Mouse (Mus musculus) heart, embryonic 10.5 days (tissue): Measurements from ENCODE around the gene Tmprss13. TPM values are rescaled to one million over a fixed set of nuclear protein-coding genes. Genes with fewer than 3 reads are reported as not detected.
A peak's percentile ranks its signal among the peaks of the same experiment; 100 is the strongest.

Experiments
- DNase-seq: peaks from one replicate; pipeline ENCODE4 v3.0.0-alpha.2; 2017; ENCODE audit warnings: low spot score
- H3K27ac ChIP-seq: fragments of 300-500 bp; sonication (generic); 2 replicates; pipeline ENCODE4 v1.5.1; 2016; ENCODE audit warnings: mild to moderate bottlenecking
- H3K27me3 ChIP-seq: fragments of 300-500 bp; sonication (generic); 2 replicates; pipeline ENCODE4 v1.6.1; 2016; ENCODE audit warnings: mild to moderate bottlenecking; ENCODE audit not compliant: poor library complexity, insufficient read depth, severe bottlenecking
- H3K36me3 ChIP-seq: fragments of 300-500 bp; sonication (generic); 2 replicates; pipeline ENCODE4 v1.6.1; 2016; ENCODE audit warnings: mild to moderate bottlenecking, moderate library complexity
- H3K4me1 ChIP-seq: fragments of 300-500 bp; sonication (generic); 2 replicates; pipeline ENCODE4 v1.6.1; 2016; ENCODE audit warnings: mild to moderate bottlenecking
- H3K4me3 ChIP-seq: fragments of 300-500 bp; sonication (generic); 2 replicates; pipeline ENCODE4 v1.5.1; 2016; ENCODE audit warnings: mild to moderate bottlenecking, moderate library complexity
- H3K9me3 ChIP-seq: fragments of 300-500 bp; sonication (generic); 2 replicates; pipeline ENCODE4 v1.6.1; 2016; ENCODE audit warnings: mild to moderate bottlenecking, moderate library complexity
- WGBS: fragments of 180-500 bp; shearing (Covaris S2); methylation state at CpG from one replicate; pipeline ENCODE4 v1.1.7; 2016; 5-methylcytosine and 5-hydroxymethylcytosine counted together
- polyA plus RNA-seq: library from polyadenylated mRNA; unstranded; fragments of >200 nt; fragmentation: Nextera tagmentation; extraction: Ambion mirVana; gene quantifications from 2 replicates; pipeline ENCODE4 v1.2.1, GENCODE M21; 2016

Gene Tmprss13
- 0.23 and 0.29 TPM in 2 replicates for polyA plus RNA-seq

DNA sequence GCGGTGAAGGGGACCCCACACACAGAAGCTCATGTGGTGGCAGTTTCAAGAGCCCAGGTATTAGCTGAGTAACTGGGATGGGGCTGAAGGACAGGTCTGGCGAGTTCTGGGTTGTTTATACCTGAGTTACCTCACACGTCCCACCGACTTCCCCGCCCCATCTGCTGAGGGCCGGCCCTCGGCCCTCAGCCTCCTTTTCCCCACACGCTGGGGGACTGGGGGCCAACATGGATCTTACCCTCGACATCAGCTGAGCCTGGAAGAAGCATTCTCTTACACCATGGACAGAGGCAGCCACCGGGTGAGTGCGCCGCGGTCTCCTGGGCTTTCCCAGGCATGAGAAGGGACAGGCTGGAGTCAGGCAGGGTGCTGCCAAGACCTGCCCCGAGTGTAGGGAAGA is at the start of gene Tmprss13:
Tmprss13 (plus strand) TSS at position 246 of the 400 bp plus-strand sequence.
- DNase-seq, result no peak

DNA sequence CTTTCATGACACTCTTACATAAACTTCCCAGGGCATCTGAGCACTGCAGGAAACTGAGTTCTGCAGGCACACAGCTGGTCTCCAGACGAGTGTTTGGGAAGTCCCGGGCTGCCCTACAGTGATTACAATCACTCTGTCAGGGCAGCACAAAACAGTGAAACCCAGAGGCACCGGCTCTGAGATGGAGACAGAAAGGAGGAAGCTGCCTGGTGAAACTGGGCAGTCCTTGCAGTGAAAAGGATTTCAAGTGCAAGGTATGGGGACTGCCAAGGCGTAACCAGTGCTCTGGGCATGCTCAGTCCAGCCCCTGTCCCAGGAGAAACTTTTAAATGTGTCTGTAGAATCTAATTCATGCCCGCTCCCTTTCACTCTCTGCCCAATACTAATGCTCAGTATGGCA is 46.7 kb upstream of the Tmprss13 start:
- Histone ChIP-seq H3K36me3 (no peaks in the 10 kb centered on the region), H3K4me1 (peaks cover 7% of the 10 kb centered on the region; the same call in 1 of the 2 replicates), H3K27ac (no peak overlapping the region), H3K4me3 (no peak overlapping the region), H3K27me3 (peaks cover 60% of the 10 kb centered on the region), H3K9me3 (no peaks in the 10 kb centered on the region)
- WGBS, result 44% methylated on average over 5 of the region's 5 CpGs
- no peak for DNase-seq

More for the DNA sequence above, at the start of gene Tmprss13:
- H3K4me3 ChIP-seq, result no peak within 1 kb of the TSS
- no peaks in the 10 kb centered on the region for H3K9me3 ChIP-seq
- H3K27ac ChIP-seq, result no peak within 1 kb of the TSS
- H3K4me1 ChIP-seq, result no peaks in the 10 kb centered on the region
- H3K36me3 ChIP-seq, result no peaks in the 10 kb centered on the region
- 20% methylated on average over 14 of the region's 14 CpGs for WGBS
- H3K27me3 ChIP-seq, result peaks cover 80% of the 10 kb centered on the region

GRCm38 (mm10) chr9:45274218-45274617 is 44.7 kb upstream of the Tmprss13 start:
- no peaks in the 10 kb centered on the region for H3K9me3 ChIP-seq
- DNase-seq, result no peak
- H3K27me3 ChIP-seq, result peaks cover 40% of the 10 kb centered on the region
- no peak overlapping the region for H3K4me3 ChIP-seq
- no peak overlapping the region for H3K27ac ChIP-seq
- 0 out of 2 replicates have a peak, but pooled peaks cover under 1% of the 10 kb centered on the region for H3K4me1 ChIP-seq
- no peaks in the 10 kb centered on the region for H3K36me3 ChIP-seq
- WGBS, result 74% methylated on average over 4 of the region's 4 CpGs

- H3K36me3 ChIP-seq, result no peaks in the 10 kb centered on the region
- peaks cover 36% of the 10 kb centered on the region for H3K27me3 ChIP-seq
- H3K4me1 ChIP-seq, result no peaks in the 10 kb centered on the region
- 78% methylated on average over 2 of the region's 2 CpGs for WGBS
- no peaks in the 10 kb centered on the region for H3K9me3 ChIP-seq
- no peak for DNase-seq
- H3K27ac ChIP-seq, result no peak overlapping the region
- no peak overlapping the region for H3K4me3 ChIP-seq
Measured at GRCm38 (mm10) chr9:45274635-45275034, 44.3 kb upstream of the Tmprss13 start.

GRCm38 (mm10) chr9:45280059-45280458 is 38.8 kb upstream of the Tmprss13 start:
- no peak for DNase-seq
- 78% methylated on average over 3 of the region's 3 CpGs for WGBS

DNA sequence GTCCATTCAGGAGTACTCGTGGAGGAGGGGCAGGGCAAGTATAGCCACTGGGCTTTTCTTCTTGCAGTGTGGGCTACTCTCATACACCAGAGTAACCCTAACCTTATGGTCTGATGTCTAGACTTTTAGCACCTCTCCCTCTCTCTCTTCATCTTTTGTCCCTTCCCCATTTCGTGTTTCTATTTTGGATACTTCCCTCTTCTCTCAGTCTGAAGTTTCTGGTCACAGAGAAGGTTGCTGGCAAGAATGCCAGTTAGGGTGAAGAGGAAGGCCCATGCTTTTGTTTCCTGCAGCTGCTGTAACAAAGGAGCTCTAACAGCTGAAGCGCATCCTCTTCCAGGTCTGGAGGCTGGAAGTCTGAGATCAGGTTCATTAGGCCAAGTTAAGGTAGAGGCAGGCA is 38.0 kb upstream of the Tmprss13 start:
- Histone ChIP-seq H3K4me3 (no peak overlapping the region), H3K4me1 (no peaks in the 10 kb centered on the region), H3K9me3 (no peaks in the 10 kb centered on the region), H3K27ac (no peak overlapping the region), H3K36me3 (no peaks in the 10 kb centered on the region), H3K27me3 (peaks cover 16% of the 10 kb centered on the region; the same call in 1 of the 2 replicates)
- 78% methylated on average over 3 of the region's 3 CpGs for WGBS
- DNase-seq, result no peak

More at GRCm38 (mm10) chr9:45280059-45280458, 38.8 kb upstream of the Tmprss13 start:
- Histone ChIP-seq H3K4me3 (no peak overlapping the region), H3K27ac (no peak overlapping the region), H3K9me3 (no peaks in the 10 kb centered on the region), H3K36me3 (no peaks in the 10 kb centered on the region), H3K4me1 (no peaks in the 10 kb centered on the region), H3K27me3 (peaks cover 16% of the 10 kb centered on the region; the same call in 1 of the 2 replicates)

GRCm38 (mm10) chr9:45282466-45282865 is 36.4 kb upstream of the Tmprss13 start:
- Histone ChIP-seq H3K4me1 (no peaks in the 10 kb centered on the region), H3K27ac (no peak overlapping the region), H3K9me3 (no peaks in the 10 kb centered on the region), H3K36me3 (no peaks in the 10 kb centered on the region), H3K4me3 (no peak overlapping the region), H3K27me3 (peaks cover 16% of the 10 kb centered on the region; the same call in 1 of the 2 replicates)
- WGBS, result 75% methylated on average over 5 of the region's 5 CpGs
- DNase-seq, result no peak

DNA sequence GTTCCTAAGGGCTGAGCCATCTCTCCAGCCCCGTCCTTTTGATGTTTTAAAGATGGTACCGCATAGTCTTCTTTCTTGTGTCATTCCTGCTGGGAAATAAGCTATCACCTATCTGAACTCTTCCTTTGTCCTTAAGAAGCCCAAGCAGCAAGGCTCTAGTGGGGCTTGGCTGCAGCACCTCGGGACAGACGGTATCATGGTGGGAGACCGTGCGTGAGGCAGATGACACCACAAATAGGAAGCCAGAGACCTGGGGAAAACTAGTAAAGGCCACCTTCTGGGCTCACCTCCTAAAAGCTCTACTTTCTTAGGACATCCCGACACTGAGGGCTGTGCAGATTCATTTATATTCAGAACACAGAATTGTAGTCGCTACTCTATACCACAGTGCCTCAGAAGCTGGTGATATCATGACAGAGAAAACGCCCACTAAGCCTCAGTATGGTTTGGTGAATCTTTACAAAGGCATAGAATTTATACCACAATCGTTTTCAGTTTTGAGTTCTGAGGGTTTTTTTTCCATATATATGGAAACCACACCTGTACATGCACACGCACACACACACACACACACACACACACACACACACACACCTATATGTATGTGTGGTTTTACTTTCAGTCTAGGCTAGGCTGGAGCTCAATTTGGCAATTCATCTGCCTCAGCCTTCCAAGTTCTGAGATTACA is 27.3 kb upstream of the Tmprss13 start:
- Histone ChIP-seq H3K27ac (no peak overlapping the region), H3K36me3 (no peaks in the 10 kb centered on the region), H3K27me3 (no peaks in the 10 kb centered on the region), H3K4me1 (no peaks in the 10 kb centered on the region), H3K4me3 (no peak overlapping the region), H3K9me3 (no peaks in the 10 kb centered on the region)
- WGBS, result 79% methylated on average over 11 of the region's 11 CpGs
- no peak for DNase-seq

GRCm38 (mm10) chr9:45294210-45295011 is 24.5 kb upstream of the Tmprss13 start:
- no peak overlapping the region for H3K27ac ChIP-seq
- 46% methylated on average over 10 of the region's 10 CpGs for WGBS
- H3K4me1 ChIP-seq, result 0 out of 2 replicates have a peak, but pooled peaks cover 3% of the 10 kb centered on the region
- no peaks in the 10 kb centered on the region for H3K9me3 ChIP-seq
- no peaks in the 10 kb centered on the region for H3K36me3 ChIP-seq
- no peak overlapping the region for H3K4me3 ChIP-seq
- no peak for DNase-seq
- no peaks in the 10 kb centered on the region for H3K27me3 ChIP-seq

DNA sequence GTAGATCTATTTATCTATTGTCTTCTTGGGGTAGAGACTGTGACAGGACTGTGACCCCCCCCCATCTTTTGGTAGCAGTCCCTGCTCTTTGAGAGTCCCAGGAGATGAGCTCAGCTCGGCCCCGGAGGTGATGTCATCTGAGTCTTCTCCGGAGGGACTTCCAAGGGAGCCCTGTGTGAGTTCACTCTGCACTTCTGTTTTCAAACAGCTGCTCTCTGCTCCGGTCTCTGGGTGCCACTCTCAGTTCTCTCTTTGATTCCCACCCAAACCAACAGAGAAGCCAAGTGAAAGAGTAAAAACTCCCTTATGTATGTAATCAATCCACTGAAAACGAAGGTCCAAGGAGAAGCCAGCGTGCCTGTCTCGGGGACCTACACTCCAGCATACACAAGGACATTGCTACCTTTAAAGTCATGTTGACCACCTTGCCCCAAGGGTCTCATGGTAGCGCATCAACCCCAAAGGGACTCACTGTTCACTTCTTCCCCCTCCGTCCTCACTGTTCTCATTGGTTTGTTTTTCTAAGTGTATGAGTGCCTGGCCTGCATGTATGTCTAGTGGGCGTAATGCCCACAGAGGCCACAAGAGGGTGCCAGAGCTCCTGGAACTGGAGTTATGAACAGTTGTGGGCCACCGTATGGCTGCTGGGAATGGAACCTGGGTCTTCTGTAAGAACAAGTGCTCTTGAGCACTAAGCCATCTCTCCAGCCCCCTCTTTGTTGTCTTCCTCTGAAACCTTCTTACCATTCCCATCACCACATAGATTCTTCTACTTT is 19.5 kb upstream of the Tmprss13 start:
- Histone ChIP-seq H3K27ac (no peak overlapping the region), H3K27me3 (no peaks in the 10 kb centered on the region; the same call in 1 of the 2 replicates), H3K4me1 (peaks cover 14% of the 10 kb centered on the region), H3K9me3 (0 out of 2 replicates have a peak, but pooled peaks cover 3% of the 10 kb centered on the region), H3K36me3 (no peaks in the 10 kb centered on the region), H3K4me3 (no peak overlapping the region)
- no peak for DNase-seq
- WGBS, result 74% methylated on average over 11 of the region's 11 CpGs

GRCm38 (mm10) chr9:45300422-45301104 is 18.3 kb upstream of the Tmprss13 start:
- Histone ChIP-seq H3K4me3 (peak overlapping the region; percentile 53), H3K9me3 (0 out of 2 replicates have a peak, but pooled peaks cover 3% of the 10 kb centered on the region), H3K4me1 (peaks cover 14% of the 10 kb centered on the region), H3K36me3 (no peaks in the 10 kb centered on the region), H3K27me3 (no peaks in the 10 kb centered on the region; the same call in 1 of the 2 replicates), H3K27ac (peak overlapping the region; percentile 82)
- peak; percentile 94 for DNase-seq
- 16% methylated on average over 20 of the region's 20 CpGs for WGBS

DNA sequence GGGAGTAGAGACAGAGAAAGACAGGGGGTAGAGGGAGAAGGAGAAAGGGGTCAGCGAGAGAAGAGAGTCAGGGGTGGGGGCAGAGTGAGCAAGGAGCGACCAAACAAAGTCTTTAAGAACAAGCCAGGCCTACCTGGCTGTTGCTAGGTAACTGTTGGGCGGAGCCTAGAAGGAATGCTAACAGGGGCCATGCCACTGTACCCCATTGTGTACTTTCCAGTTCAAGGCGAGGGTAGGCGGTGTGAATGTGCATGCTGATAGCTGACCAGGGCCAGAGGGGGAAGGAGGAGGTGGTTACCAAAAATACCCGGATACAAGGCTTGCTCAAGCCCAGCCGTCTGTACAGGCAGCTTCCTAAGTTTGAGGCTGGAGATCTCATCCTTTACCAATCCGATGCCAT is 17.1 kb upstream of the Tmprss13 start:
- Histone ChIP-seq H3K4me1 (peaks cover 14% of the 10 kb centered on the region), H3K36me3 (no peaks in the 10 kb centered on the region), H3K27me3 (peaks cover under 1% of the 10 kb centered on the region; the same call in 1 of the 2 replicates), H3K4me3 (no peak overlapping the region), H3K9me3 (0 out of 2 replicates have a peak, but pooled peaks cover 3% of the 10 kb centered on the region), H3K27ac (no peak overlapping the region)
- no peak for DNase-seq
- 80% methylated on average over 8 of the region's 8 CpGs for WGBS
